Mouse (Mus musculus): ENCODE results near the gene Slc12a6. TPM values are rescaled to one million over a fixed set of nuclear protein-coding genes. Genes with fewer than 3 reads are reported as not detected.

The Slc12a6 gene
- polyA plus RNA-seq (2015; fragmentation: Nextera tagmentation; extraction: Ambion mirVana), result 11.8 and 14.7 TPM in 2 replicates

- Histone ChIP-seq H3K4me2 (peak within 1 kb of the TSS; percentile 89), H3K4me1 (peaks cover 53% of the 10 kb centered on the region), H3K9me3 (replicated peaks) (no peaks in the 10 kb centered on the region)
Observed at GRCm38 (mm10) chr2:112265448-112266241, at the start of gene Slc12a6. Gene Slc12a6, plus strand, starts transcription at chr2:112265825.

GRCm38 (mm10) chr2:112215977-112216376, 49.6 kb upstream of the Slc12a6 start:
- H3K9me3 ChIP-seq (replicated peaks), result no peaks in the 10 kb centered on the region
- H3K36me3 ChIP-seq (ENCODE audit: poor library complexity, severe bottlenecking), result no peaks in the 10 kb centered on the region
- WGBS, result 11% methylated on average over 1 of the region's 1 CpGs
- peak; percentile 72 for ATAC-seq
- H3K4me3 ChIP-seq, result no peak overlapping the region
- H3K4me1 ChIP-seq, result no peaks in the 10 kb centered on the region
- H3K4me2 ChIP-seq, result no peak overlapping the region
- H3K9ac ChIP-seq, result no peak overlapping the region
- H3K27me3 ChIP-seq, result no peaks in the 10 kb centered on the region
- no peak overlapping the region for H3K27ac ChIP-seq

More at GRCm38 (mm10) chr2:112265448-112266241, at the start of gene Slc12a6:
- peak within 1 kb of the TSS; percentile 68 for H3K4me3 ChIP-seq
- no peaks in the 10 kb centered on the region for H3K36me3 ChIP-seq (ENCODE audit: poor library complexity, severe bottlenecking)
- peak; percentile 94 for ATAC-seq
- H3K9ac ChIP-seq, result peak within 1 kb of the TSS; percentile 83
- peak within 1 kb of the TSS; percentile 90 for H3K27ac ChIP-seq
- no peaks in the 10 kb centered on the region for H3K27me3 ChIP-seq
- under 1% methylated on average over 77 of the region's 85 CpGs for WGBS

- no peaks in the 10 kb centered on the region for H3K27me3 ChIP-seq
- no peak overlapping the region for H3K9ac ChIP-seq
- no peak overlapping the region for H3K27ac ChIP-seq
- H3K9me3 ChIP-seq (replicated peaks), result no peaks in the 10 kb centered on the region
- 86% methylated on average over 6 of the region's 6 CpGs for WGBS
- no peak overlapping the region for H3K4me3 ChIP-seq
- no peak overlapping the region for H3K4me2 ChIP-seq
- H3K36me3 ChIP-seq (ENCODE audit: poor library complexity, severe bottlenecking), result no peaks in the 10 kb centered on the region
- no peaks in the 10 kb centered on the region for H3K4me1 ChIP-seq
- no peak for ATAC-seq
Observed at GRCm38 (mm10) chr2:112217614-112218013, 48.0 kb upstream of the Slc12a6 start.

- no peaks in the 10 kb centered on the region for H3K9me3 ChIP-seq (replicated peaks)
- no peak overlapping the region for H3K9ac ChIP-seq
- H3K27ac ChIP-seq, result no peak overlapping the region
- H3K4me1 ChIP-seq, result no peaks in the 10 kb centered on the region
- ATAC-seq, result no peak
- H3K4me2 ChIP-seq, result no peak overlapping the region
- H3K36me3 ChIP-seq (ENCODE audit: poor library complexity, severe bottlenecking), result no peaks in the 10 kb centered on the region
- H3K4me3 ChIP-seq, result no peak overlapping the region
- no peaks in the 10 kb centered on the region for H3K27me3 ChIP-seq
- 91% methylated on average over 5 of the region's 5 CpGs for WGBS
Observed at GRCm38 (mm10) chr2:112220880-112221279, 44.7 kb upstream of the Slc12a6 start.

GRCm38 (mm10) chr2:112222607-112223006, 43.0 kb upstream of the Slc12a6 start:
- 76% methylated on average over 5 of the region's 5 CpGs for WGBS
- ATAC-seq, result no peak
- H3K4me3 ChIP-seq, result no peak overlapping the region

GRCm38 (mm10) chr2:112224356-112224755, 41.3 kb upstream of the Slc12a6 start:
- no peaks in the 10 kb centered on the region for H3K27me3 ChIP-seq
- WGBS, result 71% methylated on average over 4 of the region's 4 CpGs
- H3K4me1 ChIP-seq, result no peaks in the 10 kb centered on the region
- H3K27ac ChIP-seq, result no peak overlapping the region
- H3K36me3 ChIP-seq (ENCODE audit: poor library complexity, severe bottlenecking), result no peaks in the 10 kb centered on the region
- no peaks in the 10 kb centered on the region for H3K9me3 ChIP-seq (replicated peaks)
- no peak overlapping the region for H3K4me2 ChIP-seq
- no peak overlapping the region for H3K9ac ChIP-seq
- ATAC-seq, result no peak
- H3K4me3 ChIP-seq, result no peak overlapping the region

More at GRCm38 (mm10) chr2:112222607-112223006, 43.0 kb upstream of the Slc12a6 start:
- H3K9me3 ChIP-seq (replicated peaks), result no peaks in the 10 kb centered on the region
- no peak overlapping the region for H3K9ac ChIP-seq
- no peak overlapping the region for H3K4me2 ChIP-seq
- no peaks in the 10 kb centered on the region for H3K27me3 ChIP-seq
- no peak overlapping the region for H3K27ac ChIP-seq
- no peaks in the 10 kb centered on the region for H3K4me1 ChIP-seq
- H3K36me3 ChIP-seq (ENCODE audit: poor library complexity, severe bottlenecking), result no peaks in the 10 kb centered on the region

GRCm38 (mm10) chr2:112232623-112233022, 33.0 kb upstream of the Slc12a6 start:
- ATAC-seq, result no peak

GRCm38 (mm10) chr2:112236620-112237019, 29.0 kb upstream of the Slc12a6 start:
- WGBS, result 90% methylated on average over 2 of the region's 2 CpGs
- Histone ChIP-seq H3K4me3 (no peak overlapping the region), H3K27me3 (peaks cover 4% of the 10 kb centered on the region; the same call in 1 of the 2 replicates), H3K4me1 (peaks cover 13% of the 10 kb centered on the region), H3K4me2 (no peak overlapping the region), H3K9me3 (replicated peaks) (no peaks in the 10 kb centered on the region), H3K9ac (no peak overlapping the region), H3K36me3 (ENCODE audit: poor library complexity, severe bottlenecking) (no peaks in the 10 kb centered on the region), H3K27ac (no peak overlapping the region)
- no peak for ATAC-seq

More at GRCm38 (mm10) chr2:112232623-112233022, 33.0 kb upstream of the Slc12a6 start:
- Histone ChIP-seq H3K9me3 (replicated peaks) (no peaks in the 10 kb centered on the region), H3K27me3 (no peaks in the 10 kb centered on the region), H3K9ac (no peak overlapping the region), H3K4me1 (no peaks in the 10 kb centered on the region), H3K27ac (no peak overlapping the region), H3K36me3 (ENCODE audit: poor library complexity, severe bottlenecking) (no peaks in the 10 kb centered on the region), H3K4me2 (no peak overlapping the region), H3K4me3 (no peak overlapping the region)
- 84% methylated on average over 1 of the region's 1 CpGs for WGBS

GRCm38 (mm10) chr2:112238006-112238405, 27.6 kb upstream of the Slc12a6 start:
- Histone ChIP-seq H3K9me3 (replicated peaks) (no peaks in the 10 kb centered on the region), H3K36me3 (ENCODE audit: poor library complexity, severe bottlenecking) (no peaks in the 10 kb centered on the region), H3K27me3 (peaks cover 4% of the 10 kb centered on the region; the same call in 1 of the 2 replicates), H3K9ac (no peak overlapping the region), H3K4me3 (no peak overlapping the region), H3K4me2 (no peak overlapping the region), H3K27ac (no peak overlapping the region), H3K4me1 (peaks cover 13% of the 10 kb centered on the region)
- 18% methylated on average over 4 of the region's 4 CpGs for WGBS
- no peak for ATAC-seq

- Histone ChIP-seq H3K4me1 (peaks cover 13% of the 10 kb centered on the region), H3K36me3 (ENCODE audit: poor library complexity, severe bottlenecking) (peaks cover 9% of the 10 kb centered on the region), H3K27ac (peak within 1 kb of the TSS; percentile 95), H3K9me3 (replicated peaks) (no peaks in the 10 kb centered on the region), H3K9ac (peak within 1 kb of the TSS; percentile 89), H3K27me3 (peaks cover 4% of the 10 kb centered on the region; the same call in 1 of the 2 replicates), H3K4me2 (peak within 1 kb of the TSS; percentile 82), H3K4me3 (peak within 1 kb of the TSS; percentile 77)
- under 1% methylated on average over 83 of the region's 94 CpGs for WGBS
- peak; percentile 92 for ATAC-seq
Observed at GRCm38 (mm10) chr2:112239212-112239934, 26.3 kb upstream of the Slc12a6 start, which contains the start of gene Lpcat4. Gene Lpcat4, plus strand, starts transcription at chr2:112239468.

- peak; percentile 71 for ATAC-seq
- peaks cover 13% of the 10 kb centered on the region for H3K4me1 ChIP-seq
- peak overlapping the region; percentile 77 for H3K4me3 ChIP-seq
- peaks cover 12% of the 10 kb centered on the region for H3K36me3 ChIP-seq (ENCODE audit: poor library complexity, severe bottlenecking)
- H3K4me2 ChIP-seq, result peak overlapping the region; percentile 82
- peak overlapping the region; percentile 89 for H3K9ac ChIP-seq
- peak overlapping the region; percentile 95 for H3K27ac ChIP-seq
- under 1% methylated on average over 19 of the region's 28 CpGs for WGBS
- no peaks in the 10 kb centered on the region for H3K9me3 ChIP-seq (replicated peaks)
- peaks cover 4% of the 10 kb centered on the region; the same call in 1 of the 2 replicates for H3K27me3 ChIP-seq
Observed at GRCm38 (mm10) chr2:112239935-112240721, 25.5 kb upstream of the Slc12a6 start.

Data from forebrain, embryonic 13.5 days (tissue).